Mouse (Mus musculus): ENCODE results near the gene Glipr2. TPM values are rescaled to one million over a fixed set of nuclear protein-coding genes. Genes with fewer than 3 reads are reported as not detected.

The Glipr2 gene
- total RNA-seq (2014; rRNA removed) (25.4 and 25.5 TPM in 2 replicates), polyA plus RNA-seq (2015; fragmentation: Nextera tagmentation; extraction: Ambion mirVana) (22.2 and 22.6 TPM in 2 replicates)

GRCm38 (mm10) chr4:43957292-43957845 is at the start of gene Glipr2:
Gene Glipr2 (plus strand): TSS chr4:43957401.
- Histone ChIP-seq H3K27me3 (ENCODE audit: insufficient read depth, low read length) (no peaks in the 10 kb centered on the region), H3K27ac (ENCODE audit: low read depth, low read length) (peak within 1 kb of the TSS; percentile 73), H3K36me3 (ENCODE audit: insufficient read depth) (no peaks in the 10 kb centered on the region), H3K9ac (peak within 1 kb of the TSS; percentile 90), H3K4me3 (ENCODE audit: low read depth, low read length) (peak within 1 kb of the TSS; percentile 78), H3K4me2 (ENCODE audit: low read depth) (peak within 1 kb of the TSS; percentile 96), H3K4me1 (ENCODE audit: insufficient read depth) (peaks cover 6% of the 10 kb centered on the region), H3K9me3 (ENCODE audit: low read length) (no peaks in the 10 kb centered on the region)
- WGBS, result 2% methylated on average over 45 of the region's 45 CpGs
- DNase-seq (peak; percentile 91), ATAC-seq (peak; percentile 96)
- TF ChIP-seq CTCF (IDR thresholded peaks at IDR 0.05; ENCODE audit: low read depth), result peak; percentile 94

DNA sequence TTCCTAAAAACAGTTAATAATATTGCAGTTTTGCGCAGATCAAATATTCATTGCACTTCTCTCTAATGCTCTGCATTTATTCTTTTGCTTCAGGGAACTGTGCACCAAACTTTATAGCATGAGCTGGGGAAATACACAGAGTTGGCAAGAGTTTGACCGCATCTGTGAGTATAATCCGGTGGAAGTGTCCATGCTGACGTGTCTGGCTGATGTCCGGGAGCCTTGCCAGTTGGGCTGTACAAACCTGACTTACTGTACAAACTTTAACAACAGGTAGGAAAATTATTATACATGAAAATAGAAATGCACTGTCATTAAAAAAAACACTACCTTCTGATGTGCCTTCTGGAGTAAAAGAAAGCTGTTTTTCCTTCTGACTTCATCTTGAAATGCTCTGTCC is 39.0 kb upstream of the Glipr2 start:
- H3K4me1 ChIP-seq (ENCODE audit: insufficient read depth), result no peaks in the 10 kb centered on the region

DNA sequence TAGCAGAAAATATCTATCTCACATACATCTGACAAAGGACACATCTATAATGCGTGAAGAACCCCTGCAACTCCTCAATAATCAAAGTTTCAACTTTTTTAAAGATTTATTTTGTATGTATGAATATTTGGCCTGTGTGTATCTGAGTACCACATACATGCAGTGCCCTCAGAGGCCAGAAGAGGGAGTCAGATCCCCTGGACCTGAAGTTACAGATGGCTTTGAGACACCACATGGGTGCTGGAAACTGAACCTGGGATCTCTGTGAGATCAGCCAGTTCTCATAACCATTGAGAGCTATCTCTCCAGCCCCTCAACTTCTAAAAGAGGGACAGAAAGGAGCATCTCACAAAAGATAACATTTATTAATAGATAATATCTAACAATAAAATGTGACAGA is 36.6 kb upstream of the Glipr2 start:
- DNase-seq, result no peak
- H3K9ac ChIP-seq, result no peak overlapping the region
- H3K36me3 ChIP-seq (ENCODE audit: insufficient read depth), result peaks cover 15% of the 10 kb centered on the region
- 0 out of 2 replicates have a peak, but pooled peaks have one; percentile 15 for TF ChIP-seq CTCF (IDR thresholded peaks at IDR 0.05; ENCODE audit: low read depth)
- H3K4me1 ChIP-seq (ENCODE audit: insufficient read depth), result no peaks in the 10 kb centered on the region
- H3K27me3 ChIP-seq (ENCODE audit: insufficient read depth, low read length), result no peaks in the 10 kb centered on the region
- no peak overlapping the region for H3K4me2 ChIP-seq (ENCODE audit: low read depth)
- no peak overlapping the region for H3K27ac ChIP-seq (ENCODE audit: low read depth, low read length)
- no peak overlapping the region for H3K4me3 ChIP-seq (ENCODE audit: low read depth, low read length)
- no peak for ATAC-seq
- no peaks in the 10 kb centered on the region for H3K9me3 ChIP-seq (ENCODE audit: low read length)
- WGBS, result 98% methylated on average over 1 of the region's 1 CpGs

More for the DNA sequence above, 39.0 kb upstream of the Glipr2 start:
- H3K27me3 ChIP-seq (ENCODE audit: insufficient read depth, low read length), result no peaks in the 10 kb centered on the region
- ATAC-seq (no peak), DNase-seq (no peak)
- no peak overlapping the region for H3K27ac ChIP-seq (ENCODE audit: low read depth, low read length)
- TF ChIP-seq CTCF (IDR thresholded peaks at IDR 0.05; ENCODE audit: low read depth), result no peak
- 86% methylated on average over 5 of the region's 5 CpGs for WGBS
- H3K4me3 ChIP-seq (ENCODE audit: low read depth, low read length), result no peak overlapping the region
- H3K9ac ChIP-seq, result no peak overlapping the region
- H3K4me2 ChIP-seq (ENCODE audit: low read depth), result no peak overlapping the region
- H3K36me3 ChIP-seq (ENCODE audit: insufficient read depth), result peaks cover 15% of the 10 kb centered on the region
- H3K9me3 ChIP-seq (ENCODE audit: low read length), result no peaks in the 10 kb centered on the region

DNA sequence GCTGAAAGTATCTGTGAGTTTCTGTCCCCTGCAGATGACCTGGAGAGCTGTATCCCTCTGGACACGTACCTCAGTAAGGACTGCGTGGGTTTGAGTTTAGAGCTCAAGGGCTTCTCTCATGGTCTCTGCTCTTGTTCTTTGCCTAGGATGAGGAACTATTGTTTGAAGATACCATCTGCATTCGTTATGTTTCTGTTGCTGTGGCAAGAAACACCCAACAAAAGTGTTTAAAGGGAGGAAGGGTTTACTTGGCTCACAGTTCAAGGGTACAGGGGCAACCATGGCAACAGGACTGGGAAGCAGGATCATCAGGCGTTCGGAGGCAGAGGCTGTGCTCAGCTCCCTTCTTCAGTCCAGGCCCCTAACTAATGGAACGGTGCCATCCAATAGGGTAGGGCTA is 32.1 kb upstream of the Glipr2 start:
- H3K27me3 ChIP-seq (ENCODE audit: insufficient read depth, low read length), result no peaks in the 10 kb centered on the region
- TF ChIP-seq CTCF (IDR thresholded peaks at IDR 0.05; ENCODE audit: low read depth), result no peak
- H3K4me1 ChIP-seq (ENCODE audit: insufficient read depth), result no peaks in the 10 kb centered on the region
- H3K36me3 ChIP-seq (ENCODE audit: insufficient read depth), result peaks cover 24% of the 10 kb centered on the region
- H3K4me2 ChIP-seq (ENCODE audit: low read depth), result no peak overlapping the region
- H3K27ac ChIP-seq (ENCODE audit: low read depth, low read length), result no peak overlapping the region
- ATAC-seq, result no peak
- H3K9me3 ChIP-seq (ENCODE audit: low read length), result no peaks in the 10 kb centered on the region
- no peak overlapping the region for H3K4me3 ChIP-seq (ENCODE audit: low read depth, low read length)
- H3K9ac ChIP-seq, result no peak overlapping the region
- no peak for DNase-seq
- WGBS, result 79% methylated on average over 6 of the region's 6 CpGs

DNA sequence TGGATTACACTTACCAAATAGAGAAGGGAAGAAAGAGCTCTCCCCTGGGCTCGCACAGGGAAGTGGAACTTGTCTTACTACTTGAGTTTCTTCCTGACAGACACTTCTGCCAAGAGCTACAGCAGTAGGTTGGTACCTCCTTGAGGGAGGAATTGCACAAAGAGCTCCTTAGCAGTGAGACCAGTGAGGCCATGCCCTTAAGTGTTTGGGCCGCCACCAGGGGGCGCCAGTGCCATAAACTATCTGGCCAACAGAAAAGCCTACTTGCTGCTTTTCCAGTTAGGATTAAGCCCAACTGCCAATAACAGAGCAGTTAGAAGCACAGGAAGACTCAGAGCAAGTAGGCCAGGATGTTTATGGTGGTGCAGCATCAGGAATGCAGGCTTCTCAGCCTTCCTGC is 31.4 kb upstream of the Glipr2 start:
- Histone ChIP-seq H3K9ac (no peak overlapping the region), H3K27ac (ENCODE audit: low read depth, low read length) (no peak overlapping the region), H3K4me1 (ENCODE audit: insufficient read depth) (no peaks in the 10 kb centered on the region), H3K27me3 (ENCODE audit: insufficient read depth, low read length) (no peaks in the 10 kb centered on the region), H3K4me3 (ENCODE audit: low read depth, low read length) (no peak overlapping the region), H3K36me3 (ENCODE audit: insufficient read depth) (peaks cover 30% of the 10 kb centered on the region), H3K4me2 (ENCODE audit: low read depth) (no peak overlapping the region), H3K9me3 (ENCODE audit: low read length) (no peaks in the 10 kb centered on the region)
- ATAC-seq (peak; percentile 76), DNase-seq (peak; percentile 86)
- WGBS, result 11% methylated on average over 3 of the region's 3 CpGs
- peak; percentile 85 for TF ChIP-seq CTCF (IDR thresholded peaks at IDR 0.05; ENCODE audit: low read depth)

DNA sequence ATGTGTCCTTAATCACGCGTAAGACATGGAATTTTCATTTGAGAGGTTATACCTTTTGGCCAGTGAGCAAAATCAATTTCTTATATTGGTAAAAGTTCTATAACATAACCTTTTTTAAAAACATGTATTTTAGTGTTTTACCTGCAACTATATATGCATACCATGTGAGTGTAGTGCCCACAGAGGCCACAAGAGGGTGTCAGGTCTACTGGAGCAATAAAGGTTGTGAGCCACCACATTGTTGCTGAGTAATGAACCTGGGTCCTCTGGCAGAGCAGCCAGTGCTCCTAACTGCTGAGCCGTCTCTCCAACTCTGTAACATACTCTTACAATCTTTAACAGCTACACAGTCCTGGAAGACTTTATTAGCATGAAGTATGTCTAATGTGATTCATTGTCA is 29.4 kb upstream of the Glipr2 start:
- no peaks in the 10 kb centered on the region for H3K4me1 ChIP-seq (ENCODE audit: insufficient read depth)
- H3K4me2 ChIP-seq (ENCODE audit: low read depth), result no peak overlapping the region
- H3K9ac ChIP-seq, result no peak overlapping the region
- H3K27ac ChIP-seq (ENCODE audit: low read depth, low read length), result no peak overlapping the region
- no peaks in the 10 kb centered on the region for H3K9me3 ChIP-seq (ENCODE audit: low read length)
- peaks cover 42% of the 10 kb centered on the region for H3K36me3 ChIP-seq (ENCODE audit: insufficient read depth)
- DNase-seq (no peak), ATAC-seq (no peak)
- no peak overlapping the region for H3K4me3 ChIP-seq (ENCODE audit: low read depth, low read length)
- peak; percentile 51 for TF ChIP-seq CTCF (IDR thresholded peaks at IDR 0.05; ENCODE audit: low read depth)
- no peaks in the 10 kb centered on the region for H3K27me3 ChIP-seq (ENCODE audit: insufficient read depth, low read length)
- WGBS, result 95% methylated on average over 3 of the region's 3 CpGs

GRCm38 (mm10) chr4:43931877-43932276 is 25.3 kb upstream of the Glipr2 start:
- WGBS, result 86% methylated on average over 4 of the region's 4 CpGs
- no peaks in the 10 kb centered on the region for H3K27me3 ChIP-seq (ENCODE audit: insufficient read depth, low read length)

More at GRCm38 (mm10) chr4:43931877-43932276, 25.3 kb upstream of the Glipr2 start:
- Histone ChIP-seq H3K9ac (no peak overlapping the region), H3K4me3 (ENCODE audit: low read depth, low read length) (no peak overlapping the region), H3K27ac (ENCODE audit: low read depth, low read length) (no peak overlapping the region), H3K4me2 (ENCODE audit: low read depth) (no peak overlapping the region), H3K36me3 (ENCODE audit: insufficient read depth) (peaks cover 42% of the 10 kb centered on the region), H3K4me1 (ENCODE audit: insufficient read depth) (no peaks in the 10 kb centered on the region), H3K9me3 (ENCODE audit: low read length) (no peaks in the 10 kb centered on the region)
- ATAC-seq, result no peak
- no peak for TF ChIP-seq CTCF (IDR thresholded peaks at IDR 0.05; ENCODE audit: low read depth)
- DNase-seq, result no peak
